Mouse (Mus musculus) T-helper 1 cell (primary cell): ENCODE results near the gene 1700001P01Rik.

Experiments used
- in situ Hi-C: fragments of 300-600 bp; cut with MboI, MseI; formaldehyde crosslinking; loops from one replicate; pipeline ENCODE4 v1.15.1; 2025; ENCODE audit warnings: high pct_unique_total_duplicates

Gene 1700001P01Rik

DNA sequence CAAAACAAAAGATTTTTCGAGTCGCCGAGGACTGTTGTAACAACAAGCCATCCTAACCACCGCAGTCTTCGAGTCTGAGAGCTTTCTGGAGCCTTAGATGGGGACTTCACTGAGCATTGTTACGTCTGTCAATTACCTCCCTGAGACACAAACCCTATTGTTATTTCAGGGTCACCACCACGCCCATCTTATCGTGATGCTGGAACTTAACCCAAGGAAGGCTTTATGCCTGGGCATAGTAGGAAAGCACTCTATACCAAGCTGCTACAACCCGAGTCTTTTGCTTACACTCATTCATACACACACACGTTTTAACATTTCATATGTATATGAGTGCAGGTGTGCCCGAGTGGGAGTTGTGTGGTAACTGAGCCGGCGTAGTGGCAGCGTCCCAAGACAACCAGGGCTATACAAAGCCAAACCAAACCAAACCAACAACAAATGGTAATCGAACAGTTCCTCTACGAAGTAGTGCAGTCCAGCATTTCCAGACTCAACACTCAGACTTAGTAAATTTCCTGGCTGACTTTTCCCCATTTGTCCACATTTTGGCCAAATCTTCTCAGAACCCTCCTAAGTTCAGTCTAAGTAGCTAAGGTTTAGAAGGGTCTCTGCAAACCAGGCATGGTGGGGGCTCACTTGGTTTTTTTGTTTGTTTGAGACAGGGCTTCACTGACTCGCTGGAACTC, at the start of gene 1700001P01Rik:
TSS of gene 1700001P01Rik (minus strand) at position 111 of the 689 bp plus-strand sequence.
- in situ Hi-C loops, result no loop called here

GRCm38 (mm10) chr11:97825295-97825694, 49.6 kb upstream of the 1700001P01Rik start:
- in situ Hi-C loops, result loop anchor here (10.0 kb wide), 1 partner anchor 1200 kb away; the partner anchor contains the start of gene Top2a

GRCm38 (mm10) chr11:97824895-97825294, 49.2 kb upstream of the 1700001P01Rik start:
- in situ Hi-C loops, result loop anchor here (10.0 kb wide), 1 partner anchor 1200 kb away; the partner anchor contains the start of gene Top2a

DNA sequence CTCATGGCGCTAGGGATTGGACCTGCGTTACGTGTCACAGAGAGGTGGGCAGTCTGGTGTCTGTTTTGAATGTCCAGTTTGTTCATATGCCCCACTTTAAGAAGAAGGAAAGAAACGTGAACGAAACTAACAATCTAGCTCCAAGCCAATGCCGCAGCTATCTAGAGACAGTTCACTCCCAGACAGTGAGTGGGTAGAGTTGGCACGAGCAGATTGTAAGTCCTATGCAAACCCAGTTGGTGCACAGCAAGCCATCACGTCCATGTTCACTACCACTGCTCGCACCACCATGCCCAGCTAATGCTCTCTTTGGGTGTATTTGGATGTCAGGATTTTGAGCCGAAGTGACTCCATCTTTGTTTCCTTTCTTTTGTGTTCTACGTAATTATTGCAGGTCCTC, 48.5 kb upstream of the 1700001P01Rik start:
- in situ Hi-C loops, result loop anchor here (10.0 kb wide), 1 partner anchor 1201 kb away; the partner anchor contains the start of gene Top2a

DNA sequence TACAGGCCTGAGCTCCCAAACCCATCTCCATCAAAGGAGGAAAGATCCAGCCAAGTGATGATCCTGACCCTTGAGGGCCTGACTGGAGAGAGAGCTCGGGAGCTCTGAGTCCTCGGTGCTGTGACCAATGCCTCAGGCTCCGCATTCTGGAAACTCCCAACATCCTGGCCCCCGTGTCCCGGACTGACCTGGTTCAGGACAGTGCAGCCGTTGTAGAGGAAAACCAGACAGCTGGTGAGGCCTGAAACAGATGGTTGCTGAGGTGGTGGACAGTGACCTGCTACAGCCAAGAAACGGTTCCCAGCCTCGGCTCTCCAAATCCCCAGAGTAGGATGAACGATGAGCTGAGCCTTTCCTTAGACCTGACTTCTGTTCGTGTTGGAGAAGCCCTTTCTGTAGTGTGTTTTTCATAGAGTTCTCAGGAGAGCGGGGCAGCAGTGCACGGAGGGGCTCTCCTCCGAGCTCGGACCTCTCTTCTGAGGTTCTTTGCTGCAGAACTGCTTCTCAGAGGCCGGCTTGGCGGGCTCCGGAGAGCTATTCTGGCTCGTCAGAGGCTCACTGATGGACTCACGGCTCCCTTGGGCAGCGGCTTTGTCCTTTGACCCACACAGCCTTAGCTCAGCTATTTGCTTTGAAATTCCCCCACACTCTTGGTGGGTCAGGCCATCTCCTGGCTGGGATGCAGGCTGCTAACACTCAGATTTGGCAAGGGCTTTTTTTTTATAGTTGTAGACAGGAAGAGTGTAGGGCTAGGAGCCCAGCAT, 47.3 kb upstream of the 1700001P01Rik start:
- in situ Hi-C loops, result loop anchor here (10.0 kb wide), 1 partner anchor 1202 kb away; the partner anchor contains the start of gene Top2a

DNA sequence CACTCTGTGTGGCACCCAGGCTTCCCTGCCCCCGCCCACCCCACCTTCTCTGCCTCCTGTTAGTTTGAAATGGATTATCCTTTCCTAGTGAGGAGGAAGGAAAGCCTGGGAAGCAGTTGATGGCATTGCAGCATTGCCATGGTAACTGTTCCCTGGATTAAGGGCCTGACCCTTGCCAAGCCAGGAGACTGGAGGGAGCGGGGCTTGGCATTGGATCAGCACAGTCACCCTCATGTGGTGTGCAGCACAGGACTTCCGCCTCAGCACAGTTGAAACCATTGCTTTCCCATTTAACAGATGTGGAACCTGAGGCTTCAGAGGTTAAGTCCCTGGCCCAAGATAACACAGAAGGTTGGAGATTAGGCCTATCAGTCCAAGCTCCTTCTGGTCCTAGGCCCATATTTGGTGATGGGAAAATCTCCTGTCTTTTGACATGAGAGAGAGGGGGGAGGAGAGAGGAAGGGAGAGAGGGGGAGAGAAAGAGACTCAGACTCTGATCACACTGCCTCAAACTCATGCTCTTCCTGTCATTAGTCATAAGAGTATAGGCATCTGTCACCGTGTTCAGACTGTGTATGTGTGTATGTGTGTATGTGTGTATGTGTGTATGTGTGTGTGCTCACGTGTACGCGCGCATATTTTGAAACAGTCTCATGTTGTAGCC, 45.8 kb upstream of the 1700001P01Rik start:
- in situ Hi-C loops, result loop anchor here (10.0 kb wide), 1 partner anchor 1203 kb away; the partner anchor contains the start of gene Top2a

DNA sequence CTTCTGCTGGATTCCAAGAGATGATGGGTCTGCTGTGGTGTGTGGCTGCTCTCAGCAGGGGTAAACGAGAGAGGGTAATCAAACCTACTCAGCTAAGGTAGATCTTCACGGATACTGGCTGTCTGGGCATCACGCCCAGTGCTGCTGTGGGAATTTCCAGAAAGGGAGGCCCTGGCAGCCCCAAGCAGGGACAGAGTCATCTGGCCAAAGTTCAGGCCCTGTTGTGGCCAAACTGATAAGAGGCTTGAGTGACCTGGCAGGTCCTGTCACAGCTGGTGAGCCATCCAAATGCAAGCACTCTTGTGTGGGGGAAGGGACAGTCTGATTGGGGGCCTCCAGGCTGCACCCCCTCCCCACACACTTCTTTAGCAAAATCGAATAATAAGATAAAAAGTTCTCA, 45.1 kb upstream of the 1700001P01Rik start:
- in situ Hi-C loops, result loop anchor here (10.0 kb wide), 1 partner anchor 1204 kb away; the partner anchor contains the start of gene Top2a

- in situ Hi-C loops, result loop anchor here (10.0 kb wide), 1 partner anchor 1205 kb away; the partner anchor contains the start of gene Top2a
These were observed 44.2 kb upstream of the 1700001P01Rik start for GRCm38 (mm10) chr11:97819923-97820322.

DNA sequence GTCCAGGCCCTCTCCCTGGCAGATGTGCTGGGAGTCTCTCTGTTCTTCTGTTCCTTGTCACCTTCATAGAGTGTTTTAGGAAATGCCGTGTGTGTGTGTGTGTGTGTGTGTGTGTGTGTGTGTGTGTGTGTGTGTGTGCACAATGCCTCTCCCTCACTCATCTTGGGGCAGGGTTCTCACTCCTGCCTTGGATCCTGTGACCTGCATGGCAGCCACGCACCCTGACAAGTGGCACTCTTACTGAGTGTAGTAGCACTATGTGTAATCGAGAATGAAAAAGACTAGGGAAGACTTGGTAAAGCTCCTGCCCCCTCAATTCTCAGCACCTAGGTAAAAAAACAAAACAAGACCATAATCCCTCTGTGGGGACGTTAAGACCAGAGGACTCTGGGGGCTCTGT, 43.4 kb upstream of the 1700001P01Rik start:
- in situ Hi-C loops, result no loop called here

- in situ Hi-C loops, result no loop called here
These were observed 42.9 kb upstream of the 1700001P01Rik start for GRCm38 (mm10) chr11:97818571-97818970.

GRCm38 (mm10) chr11:97818003-97818402, 42.3 kb upstream of the 1700001P01Rik start:
- in situ Hi-C loops, result no loop called here

DNA sequence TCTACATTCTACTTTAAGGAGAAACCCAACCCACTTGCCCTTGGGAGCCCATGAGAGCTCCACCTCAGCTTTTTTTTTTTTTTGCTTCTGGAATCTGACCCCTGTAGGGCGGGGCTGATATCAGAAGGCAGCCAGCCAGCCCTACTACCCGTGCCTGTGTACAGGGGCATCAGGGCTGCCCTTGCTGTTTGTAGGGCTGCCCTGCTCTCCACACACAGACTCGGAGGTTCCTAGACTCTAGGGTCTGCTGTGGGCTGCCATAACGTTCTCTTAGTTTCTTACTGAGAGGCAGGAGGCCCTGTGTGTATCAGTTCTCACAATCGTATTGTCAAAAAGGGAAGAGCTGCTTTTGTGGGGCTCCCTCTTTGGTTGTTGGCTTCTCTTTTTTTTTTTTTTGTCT, 41.7 kb upstream of the 1700001P01Rik start:
- in situ Hi-C loops, result no loop called here

DNA sequence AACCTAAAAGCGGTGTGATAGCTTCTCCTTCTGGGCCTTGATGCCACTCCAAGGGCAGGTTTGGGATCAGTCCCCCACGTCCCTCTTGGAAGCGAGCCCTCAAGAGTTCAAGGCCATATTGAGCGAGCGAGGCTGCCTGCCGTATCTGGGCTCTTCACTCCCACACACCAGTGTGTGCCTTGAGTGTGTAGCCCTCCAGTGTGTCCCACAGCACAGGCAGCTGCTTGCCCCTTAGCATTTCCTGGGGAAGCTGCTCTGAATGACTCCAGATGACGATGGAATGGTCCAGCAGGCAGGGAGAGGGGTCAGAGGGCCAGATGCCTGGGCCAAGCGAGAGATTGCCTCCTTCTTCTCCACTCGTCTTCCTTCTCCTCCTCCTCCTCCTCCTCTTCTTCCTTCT, 41.2 kb upstream of the 1700001P01Rik start:
- in situ Hi-C loops, result no loop called here

DNA sequence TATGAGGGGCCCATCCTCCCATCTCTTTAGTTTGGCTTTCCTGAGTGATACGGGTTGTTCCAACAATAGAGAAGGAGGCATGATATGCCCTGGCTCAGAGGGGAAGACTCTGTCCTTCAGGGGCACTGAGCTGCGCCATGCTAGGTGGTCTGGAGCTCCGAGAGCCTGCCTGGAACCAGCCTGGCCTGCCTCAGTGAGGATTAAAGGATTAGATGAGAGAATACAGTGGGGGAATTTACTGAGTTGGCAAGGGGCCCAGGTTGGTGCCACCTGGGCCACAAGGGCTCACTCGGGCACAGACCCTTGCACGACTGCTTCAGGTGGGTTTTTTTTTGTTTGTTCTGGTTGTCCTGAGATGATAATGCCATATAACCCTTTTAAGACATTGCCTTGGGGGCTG, 40.5 kb upstream of the 1700001P01Rik start:
- in situ Hi-C loops, result no loop called here

DNA sequence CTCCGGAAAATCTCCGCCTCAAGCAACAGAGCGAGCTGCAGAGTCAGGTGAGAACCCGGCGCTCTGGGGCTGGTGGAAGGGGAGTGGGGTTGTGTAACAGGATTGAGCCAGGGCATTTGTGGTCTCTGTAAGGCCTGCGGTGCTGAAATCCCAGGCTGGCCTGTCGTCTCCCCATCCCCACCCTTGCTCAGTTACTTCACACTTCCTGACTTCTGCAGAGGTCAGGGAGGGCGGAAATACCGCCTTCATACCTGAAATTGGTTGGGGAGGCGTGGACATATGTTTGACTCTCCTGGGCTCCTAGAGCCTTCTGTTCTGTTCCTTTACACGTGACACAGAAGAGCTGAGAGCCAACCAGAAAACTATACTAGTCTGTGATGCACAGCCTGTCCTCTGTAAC, 40.0 kb upstream of the 1700001P01Rik start:
- in situ Hi-C loops, result no loop called here

DNA sequence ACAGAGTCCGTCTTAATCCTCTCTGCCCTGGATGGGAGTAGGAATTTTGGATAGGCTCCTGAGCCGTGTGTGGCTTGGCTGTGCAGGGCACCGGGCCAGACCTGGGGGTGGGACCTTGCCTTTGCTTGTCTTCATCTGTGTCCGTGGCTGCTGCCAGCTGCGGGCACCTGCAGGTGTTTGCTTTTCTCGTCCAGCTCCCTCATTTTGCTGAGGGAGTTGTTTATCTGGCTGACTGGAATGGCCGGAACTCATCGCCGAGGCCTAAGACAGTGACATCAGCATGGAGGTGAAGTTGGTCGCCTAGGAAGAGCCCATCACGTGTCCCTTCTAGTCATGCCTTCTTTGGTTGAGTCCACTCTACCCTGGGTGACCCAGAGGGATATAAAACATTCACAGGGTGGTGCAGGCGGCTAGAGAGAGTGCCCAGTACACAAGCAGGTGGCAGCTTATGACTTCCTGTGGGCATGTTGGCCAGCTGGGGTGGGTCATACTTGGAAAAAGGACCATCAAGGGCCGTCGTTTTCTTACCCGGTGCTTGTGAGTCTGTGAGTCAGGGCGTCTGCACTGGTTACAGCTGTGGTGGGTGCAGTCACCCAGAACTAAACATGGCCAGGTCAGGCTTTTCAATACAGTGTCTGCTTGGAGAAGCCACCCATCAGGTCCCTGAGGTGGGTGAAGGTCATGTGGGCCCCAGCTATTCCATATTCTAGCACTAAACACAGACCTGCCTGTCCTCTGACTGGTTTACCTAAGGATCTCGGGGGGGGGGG, 38.2 kb upstream of the 1700001P01Rik start:
- in situ Hi-C loops, result no loop called here

GRCm38 (mm10) chr11:97813085-97813484, 37.4 kb upstream of the 1700001P01Rik start:
- in situ Hi-C loops, result no loop called here

- in situ Hi-C loops, result no loop called here
These were observed 36.8 kb upstream of the 1700001P01Rik start for GRCm38 (mm10) chr11:97812491-97812921.

DNA sequence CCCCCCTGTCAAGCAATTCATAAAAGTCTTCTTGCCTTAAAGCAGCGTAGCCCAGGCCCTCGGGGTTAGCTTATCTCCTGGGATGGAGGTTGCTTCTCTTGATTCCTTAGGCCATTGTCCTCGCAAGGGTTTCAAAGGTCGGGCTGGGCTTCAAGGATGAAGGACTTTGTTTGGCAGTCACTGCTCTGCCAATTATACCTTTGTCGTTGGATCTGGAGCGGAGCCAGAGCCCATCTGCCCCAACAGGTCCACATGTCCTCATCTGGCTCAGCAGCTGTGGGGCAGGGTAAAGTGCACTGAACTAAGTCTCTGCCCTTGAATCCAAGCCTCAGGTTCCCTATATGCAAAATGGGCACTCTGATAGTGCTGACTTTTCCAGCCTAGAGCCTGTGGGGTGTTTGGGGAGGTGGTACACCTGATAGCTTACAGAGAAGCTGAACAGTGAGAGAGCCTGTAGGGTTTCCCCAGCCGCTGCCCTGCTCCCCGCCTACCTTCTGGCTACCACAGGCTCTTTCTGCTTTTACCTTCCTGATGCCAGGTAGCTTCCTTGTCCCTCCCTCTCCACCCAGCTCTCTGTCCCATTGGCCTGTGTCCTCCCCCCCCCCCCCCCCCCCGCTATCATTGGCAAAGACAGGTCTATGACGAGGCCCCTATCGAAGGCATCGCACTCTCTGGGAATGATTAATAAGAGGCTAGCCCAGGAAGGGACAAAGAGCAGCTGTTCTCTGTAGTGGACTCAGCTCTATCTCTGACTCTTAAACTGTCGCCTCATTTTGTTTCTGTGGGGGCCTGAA, 36.0 kb upstream of the 1700001P01Rik start:
- in situ Hi-C loops, result no loop called here

GRCm38 (mm10) chr11:97810970-97811369, 35.3 kb upstream of the 1700001P01Rik start:
- in situ Hi-C loops, result no loop called here
